Mouse (Mus musculus): ENCODE measurements around the gene Trpm1.

- no peak for TF ChIP-seq POLR2A (IDR thresholded peaks at IDR 0.05; ENCODE audit: control insufficient read depth, extremely low read depth, insufficient read depth, low read length, poor library complexity)
- TF ChIP-seq CTCF (IDR thresholded peaks at IDR 0.05; ENCODE audit: borderline replicate concordance, control insufficient read depth, extremely low read depth, insufficient read depth, low read length, poor library complexity): no peak
Measured at GRCm38 (mm10) chr7:64217428-64217827, 63.8 kb downstream of the Trpm1 start.

Measured in thymus, adult 2 months (tissue).